Mouse (Mus musculus): ENCODE measurements around the gene Trmt5.
A peak's percentile ranks its signal among the peaks of the same experiment; 100 is the strongest.

Trmt5 gene

GRCm38 (mm10) chr12:73286287-73287092, at the start of gene Trmt5, which contains the start of gene Slc38a6:
Trmt5 (minus strand) TSS chr12:73286710.
Slc38a6 (plus strand) TSS chr12:73286779.
- peak; percentile 88 for DNase-seq (ENCODE audit: low spot score)

DNA sequence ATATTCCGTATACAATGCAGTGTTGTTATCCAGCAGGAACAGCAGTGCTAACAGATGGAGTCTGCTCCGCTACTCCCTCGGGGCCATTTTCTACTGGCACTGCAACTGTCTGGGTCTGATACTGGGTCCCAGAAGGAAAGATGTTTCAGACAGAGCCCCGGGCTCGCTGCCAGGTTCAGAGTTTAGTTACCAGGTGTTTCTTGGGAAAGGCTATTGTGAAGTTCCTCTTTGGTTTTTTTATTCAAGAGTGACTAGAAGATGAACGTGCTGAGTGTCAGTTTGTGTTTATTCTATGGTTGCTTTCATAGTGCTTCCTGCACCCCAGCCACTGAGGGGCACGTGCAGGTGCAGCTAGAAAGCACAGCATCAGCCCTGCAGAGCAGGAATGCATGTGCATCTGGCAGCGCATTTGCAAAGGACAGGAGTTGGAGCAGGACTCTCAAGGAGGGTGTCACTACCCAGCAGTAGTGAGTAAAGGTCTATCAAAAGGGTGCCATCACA, 47.6 kb upstream of the Trmt5 start:
- no peak for DNase-seq (ENCODE audit: low spot score)

- no peak for DNase-seq (ENCODE audit: low spot score)
Measured at GRCm38 (mm10) chr12:73332701-73333100, 46.2 kb upstream of the Trmt5 start.

GRCm38 (mm10) chr12:73330236-73330635, 43.7 kb upstream of the Trmt5 start:
- DNase-seq (ENCODE audit: low spot score) = no peak

DNA sequence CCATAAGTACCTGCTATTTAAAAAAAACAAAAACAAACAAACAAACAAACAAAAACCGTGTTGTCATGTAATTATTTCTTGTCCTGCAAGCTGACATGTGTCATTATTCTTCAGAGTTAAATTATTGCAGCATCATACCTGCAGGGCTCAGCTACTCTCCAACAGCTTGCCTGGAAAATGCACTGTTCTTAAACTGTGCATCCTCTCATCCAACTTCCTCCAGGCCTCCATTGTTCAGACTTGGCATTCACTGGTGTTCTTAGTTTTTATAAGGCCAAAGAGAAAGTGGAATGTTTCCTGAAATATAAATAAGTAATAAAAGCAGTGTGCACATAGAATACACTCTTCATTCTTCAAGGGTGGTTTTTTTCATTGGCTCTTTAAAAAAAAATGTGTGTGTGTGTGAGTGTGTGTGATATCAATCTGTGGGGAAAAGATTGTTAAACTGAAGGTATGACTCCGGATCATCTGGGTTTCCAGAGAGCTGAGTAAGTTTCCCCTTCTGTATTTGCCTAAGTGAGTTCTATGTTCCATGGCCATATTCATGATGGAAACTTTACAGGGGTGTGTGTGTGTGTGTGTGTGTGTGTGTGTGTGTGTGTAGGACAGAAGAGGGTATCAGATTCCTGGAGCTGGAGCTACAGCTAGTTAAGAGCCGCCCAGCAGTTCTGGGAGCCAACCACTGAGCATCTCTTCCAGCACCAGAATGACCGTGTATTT, 42.1 kb upstream of the Trmt5 start:
- no peak for DNase-seq (ENCODE audit: low spot score)

DNA sequence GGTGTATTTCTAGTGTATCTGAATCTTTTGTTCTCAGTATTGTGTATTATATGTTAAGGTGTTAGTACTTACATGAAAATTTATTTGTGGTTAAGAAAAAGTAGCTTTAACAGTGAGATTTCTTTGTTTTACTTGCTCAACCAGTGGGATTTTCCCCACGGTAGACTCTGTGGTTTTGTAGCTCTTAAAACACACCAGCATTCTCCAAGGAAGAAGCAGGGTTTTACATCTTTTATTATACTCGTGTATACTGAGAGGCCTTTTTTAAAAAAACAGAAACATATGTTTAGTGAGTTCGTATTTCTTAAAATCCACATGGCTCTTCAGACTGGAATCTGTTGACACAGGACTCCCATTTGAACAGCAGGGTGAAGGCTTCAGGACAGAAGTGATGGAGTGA, 40.9 kb upstream of the Trmt5 start:
- no peak for DNase-seq (ENCODE audit: low spot score)

DNA sequence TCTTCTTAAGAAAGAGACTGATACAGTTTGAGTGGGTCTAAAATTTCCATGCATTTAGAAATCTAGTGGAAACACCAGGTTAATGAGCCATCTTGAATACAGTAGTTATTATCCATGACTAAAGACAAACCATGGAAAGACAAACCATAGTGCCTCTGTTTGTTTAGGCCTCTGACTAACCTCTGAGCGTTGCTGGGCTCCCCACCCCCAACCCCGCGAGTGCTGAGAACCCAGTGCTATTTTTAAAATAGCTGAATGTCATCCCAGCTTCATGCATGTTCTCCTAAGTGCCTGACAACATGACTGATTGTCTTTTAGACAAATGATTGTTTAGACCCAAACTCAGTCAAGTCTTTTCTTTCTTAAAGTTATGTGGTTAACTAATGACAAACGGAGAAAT, 39.1 kb upstream of the Trmt5 start:
- no peak for DNase-seq (ENCODE audit: low spot score)

- no peak for DNase-seq (ENCODE audit: low spot score)
Measured at GRCm38 (mm10) chr12:73325181-73325580, 38.7 kb upstream of the Trmt5 start.

- DNase-seq (ENCODE audit: low spot score) = no peak
Measured at GRCm38 (mm10) chr12:73324742-73325141, 38.2 kb upstream of the Trmt5 start.

- DNase-seq (ENCODE audit: low spot score) = no peak
Measured at GRCm38 (mm10) chr12:73324180-73324586, 37.7 kb upstream of the Trmt5 start.

DNA sequence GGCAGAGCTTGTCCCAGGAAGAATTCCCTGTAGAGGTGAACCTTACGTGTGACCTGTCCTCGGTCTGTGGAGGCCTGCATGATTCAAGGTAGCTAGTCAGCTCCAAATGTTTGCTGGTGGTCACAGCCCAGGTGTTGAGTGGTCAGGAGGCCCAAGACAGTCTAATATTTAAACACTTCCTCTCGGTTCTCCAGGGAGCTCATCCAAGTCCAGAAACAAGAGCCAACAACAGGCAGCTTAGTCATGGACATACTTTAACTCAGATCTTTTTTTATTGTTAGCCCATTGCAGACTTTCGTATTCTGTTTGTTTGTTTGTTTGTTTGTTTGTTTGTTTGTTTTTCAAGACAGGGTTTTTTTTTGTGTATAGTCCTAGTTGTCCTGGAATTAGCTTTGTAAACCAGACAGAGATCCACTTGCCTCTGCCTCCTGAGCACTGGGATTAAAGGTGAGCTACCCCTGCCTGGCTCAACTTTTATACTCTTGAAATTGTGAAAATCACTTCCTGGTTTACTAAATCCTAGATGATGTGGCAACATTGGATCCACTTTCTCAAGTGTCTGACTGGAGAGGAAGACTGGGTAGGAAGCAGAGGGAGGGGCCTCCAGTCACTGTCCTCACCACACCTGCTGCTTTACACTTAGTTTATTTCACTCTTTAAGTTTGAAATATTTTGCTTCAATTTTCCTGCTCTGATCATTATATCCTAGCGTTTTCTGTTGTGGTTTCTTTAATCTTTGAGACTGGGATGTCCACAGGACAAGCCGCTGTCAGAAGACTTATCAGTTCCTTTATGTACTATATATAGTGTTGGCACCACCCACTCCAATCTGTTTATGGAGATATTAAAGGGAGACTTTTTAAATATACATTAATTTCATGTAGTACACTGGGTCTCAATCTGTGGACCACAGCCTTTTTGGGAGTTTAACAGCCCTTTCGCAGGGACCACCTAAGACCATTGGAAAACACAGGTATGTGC, 31.5 kb upstream of the Trmt5 start:
- DNase-seq (ENCODE audit: low spot score) = no peak

- DNase-seq (ENCODE audit: low spot score) = no peak
Measured at GRCm38 (mm10) chr12:73308711-73309110, 22.2 kb upstream of the Trmt5 start.

- no peak for DNase-seq (ENCODE audit: low spot score)
Measured at GRCm38 (mm10) chr12:73307750-73308149, 21.2 kb upstream of the Trmt5 start.

DNA sequence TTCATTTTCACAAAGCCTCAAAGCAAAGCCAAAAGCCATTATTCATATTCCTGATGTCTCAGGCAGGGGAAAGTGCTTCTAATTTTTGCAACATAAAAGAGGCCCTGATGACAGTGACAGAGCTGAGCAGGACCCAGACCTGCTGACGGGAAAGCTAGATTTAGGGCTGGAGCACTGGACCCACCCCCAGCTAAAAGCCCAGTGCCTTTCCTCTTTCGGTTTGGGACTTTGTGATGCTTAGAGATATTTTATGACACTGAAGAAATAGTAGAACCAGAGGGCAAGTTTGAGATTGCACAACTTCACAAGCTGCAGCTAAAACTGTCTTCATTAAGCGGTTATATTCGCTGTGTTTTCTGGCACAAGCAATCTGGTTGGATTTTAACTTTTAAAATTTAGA, 18.1 kb upstream of the Trmt5 start:
- DNase-seq (ENCODE audit: low spot score) = no peak

DNA sequence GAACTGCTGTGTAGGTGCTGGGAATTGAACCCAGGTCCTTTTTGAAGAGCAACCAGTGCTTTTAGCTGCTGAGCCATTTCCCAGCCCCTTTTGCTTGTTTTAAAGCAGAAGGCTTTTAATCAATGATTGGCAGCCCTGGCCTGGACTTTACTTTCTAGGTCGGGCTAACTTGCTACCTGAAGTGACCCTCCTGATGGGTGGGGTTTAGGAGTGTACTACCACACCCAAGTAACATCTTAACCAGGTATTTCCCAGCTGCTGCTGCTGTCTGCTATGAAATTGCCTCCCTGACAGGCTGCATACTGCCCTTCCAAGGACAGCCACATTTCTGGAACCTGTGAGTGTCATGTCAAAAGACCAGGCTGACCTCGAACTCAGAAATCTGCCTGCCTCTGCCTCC, 14.0 kb upstream of the Trmt5 start:
- DNase-seq (ENCODE audit: low spot score) = no peak

DNA sequence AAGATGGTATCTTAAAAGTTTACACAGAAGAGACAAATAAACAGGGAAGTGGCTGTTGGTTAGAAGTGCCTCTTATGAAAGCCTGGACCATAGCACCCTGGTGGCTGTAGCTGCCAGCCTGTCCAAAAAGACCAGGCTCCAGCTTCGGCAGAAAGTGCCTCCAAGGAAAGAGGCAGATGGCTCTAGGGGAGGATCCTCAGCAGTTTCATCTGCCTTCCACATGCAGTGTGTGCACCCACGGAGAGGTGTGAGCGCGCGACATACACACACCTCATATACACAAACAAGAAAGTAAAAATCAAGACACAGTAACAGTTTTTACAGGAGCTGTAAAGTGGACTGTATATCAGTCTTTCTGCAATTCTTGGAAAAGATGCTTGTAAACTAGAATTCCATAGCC, 12.1 kb upstream of the Trmt5 start:
- no peak for DNase-seq (ENCODE audit: low spot score)

- no peak for DNase-seq (ENCODE audit: low spot score)
Measured at GRCm38 (mm10) chr12:73295505-73296140, 9.1 kb upstream of the Trmt5 start.

- no peak for DNase-seq (ENCODE audit: low spot score)
Measured at GRCm38 (mm10) chr12:73294884-73295283, 8.4 kb upstream of the Trmt5 start.

DNA sequence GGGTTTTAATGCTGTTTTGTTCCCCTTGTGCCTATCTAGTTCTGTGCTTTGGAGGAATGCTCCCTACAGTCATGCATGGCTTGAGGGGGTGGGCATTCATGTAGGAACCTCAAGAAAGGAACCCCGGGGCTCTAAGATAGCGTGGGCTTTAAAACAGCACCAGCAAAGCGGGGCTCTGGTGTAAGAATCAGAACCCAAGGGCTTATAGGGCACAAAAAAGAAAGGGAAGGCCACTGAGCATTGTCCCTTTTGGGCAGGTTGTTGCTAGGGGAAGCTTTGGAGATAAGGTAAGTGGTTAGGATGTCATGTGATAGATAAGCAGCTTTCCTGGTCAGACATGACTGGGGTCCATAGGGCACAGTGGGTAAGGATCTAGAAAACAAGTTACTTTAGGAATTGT, 2.1 kb upstream of the Trmt5 start:
- DNase-seq (ENCODE audit: low spot score) = no peak

GRCm38 (mm10) chr12:73287609-73288008, 1.1 kb upstream of the Trmt5 start:
- DNase-seq (ENCODE audit: low spot score) = no peak

GRCm38 (mm10) chr12:73274921-73275320, 11.6 kb downstream of the Trmt5 start:
- no peak for DNase-seq (ENCODE audit: low spot score)

- no peak for DNase-seq (ENCODE audit: low spot score)
Measured at GRCm38 (mm10) chr12:73269933-73270332, 16.6 kb downstream of the Trmt5 start.
